Mouse (Mus musculus): ENCODE measurements around the gene Parp6. TPM values are rescaled to one million over a fixed set of nuclear protein-coding genes. Genes with fewer than 3 reads are reported as not detected.

Parp6 gene
- total and polyA plus RNA-seq, 3 experiments = 8.8 to 70.7 (median 25.7) TPM

GRCm38 (mm10) chr9:59696381-59696780, 79.3 kb downstream of the Parp6 start:
- Histone ChIP-seq H3K4me1 (ENCODE audit: insufficient read depth, low read depth, low read length) (no peaks in the 10 kb centered on the region), H3K27me3 (ENCODE audit: insufficient read depth, low read length) (peaks cover 75% of the 10 kb centered on the region), H3K9me3 (replicated peaks) (no peaks in the 10 kb centered on the region), H3K4me3 (ENCODE audit: low read depth, low read length) (no peak overlapping the region), H3K36me3 (replicated peaks) (no peaks in the 10 kb centered on the region)
- no peak for ATAC-seq (ENCODE audit: extremely low read depth, insufficient number of reproducible peaks, low FRiP score, poor library complexity, severe bottlenecking)
- DNase-seq (ENCODE audit: low spot score) = no peak
- TF ChIP-seq CTCF (IDR thresholded peaks at IDR 0.05; ENCODE audit: low read depth, low read length) (no peak), TAL1 (conservative IDR thresholded peaks at IDR 0.05; ENCODE audit: low read depth, low read length) (no peak), GATA1 (IDR thresholded peaks at IDR 0.05; ENCODE audit: borderline replicate concordance, low read length) (no peak), GATA2 (IDR thresholded peaks at IDR 0.05; ENCODE audit: borderline replicate concordance, low read depth, low read length) (no peak), POLR2AphosphoS5 (IDR thresholded peaks at IDR 0.05; ENCODE audit: insufficient replicate concordance, low read depth, low read length) (no peak)

Other genes starting within 250 kb of the Parp6 start
- gene Arih1, start 130.7 kb upstream of the Parp6 start, total RNA-seq (2014; fragmentation: Nextera tagmentation) = 207 and 218 TPM in 2 replicates
- 66.8 and 89.3 TPM in 2 replicates for gene Arih1, start 130.7 kb upstream of the Parp6 start, total RNA-seq (2017)
- 47.5 and 69.3 TPM in 2 replicates for gene Arih1, start 130.7 kb upstream of the Parp6 start, polyA plus RNA-seq (2012)
- gene Hexa, start 77.7 kb upstream of the Parp6 start, total RNA-seq (2014; fragmentation: Nextera tagmentation) = not detected in 2 replicates
- 0.41 and 0.55 TPM in 2 replicates for gene Hexa, start 77.7 kb upstream of the Parp6 start, total RNA-seq (2017)
- 0.04 and 0.06 TPM in 2 replicates for gene Hexa, start 77.7 kb upstream of the Parp6 start, polyA plus RNA-seq (2012)
- gene Tmem202, start 77.4 kb upstream of the Parp6 start, total RNA-seq (2014; fragmentation: Nextera tagmentation) = not detected in 2 replicates
- not detected in 2 replicates for gene Tmem202, start 77.4 kb upstream of the Parp6 start, total RNA-seq (2017)
- gene Tmem202, start 77.4 kb upstream of the Parp6 start, polyA plus RNA-seq (2012) = not detected in 2 replicates
- gene Celf6, start 39.4 kb upstream of the Parp6 start, total RNA-seq (2014; fragmentation: Nextera tagmentation) = not detected in 2 replicates
- not detected in 2 replicates for gene Celf6, start 39.4 kb upstream of the Parp6 start, total RNA-seq (2017)
- not detected in 2 replicates for gene Celf6, start 39.4 kb upstream of the Parp6 start, polyA plus RNA-seq (2012)
- gene Pkm, start 39.1 kb downstream of the Parp6 start, total RNA-seq (2014; fragmentation: Nextera tagmentation) = 434 and 515 TPM in 2 replicates
- gene Pkm, start 39.1 kb downstream of the Parp6 start, total RNA-seq (2017) = 2,044 and 2,381 TPM in 2 replicates
- gene Pkm, start 39.1 kb downstream of the Parp6 start, polyA plus RNA-seq (2012) = 1,891 and 2,295 TPM in 2 replicates
- gene Gramd2, start 62.9 kb downstream of the Parp6 start, total RNA-seq (2014; fragmentation: Nextera tagmentation) = not detected in 2 replicates
- gene Gramd2, start 62.9 kb downstream of the Parp6 start, total RNA-seq (2017) = not detected in 2 replicates
- gene Gramd2, start 62.9 kb downstream of the Parp6 start, polyA plus RNA-seq (2012) = not detected in 2 replicates
- 23.1 and 27.1 TPM in 2 replicates for gene Senp8, start 133.4 kb downstream of the Parp6 start, total RNA-seq (2014; fragmentation: Nextera tagmentation)
- 14.5 and 15.0 TPM in 2 replicates for gene Senp8, start 133.4 kb downstream of the Parp6 start, total RNA-seq (2017)
- 0.33 and 0.43 TPM in 2 replicates for gene Senp8, start 133.4 kb downstream of the Parp6 start, polyA plus RNA-seq (2012)
- 32.2 and 35.7 TPM in 2 replicates for gene Myo9a, start 133.6 kb downstream of the Parp6 start, total RNA-seq (2014; fragmentation: Nextera tagmentation)
- 25.7 and 27.4 TPM in 2 replicates for gene Myo9a, start 133.6 kb downstream of the Parp6 start, total RNA-seq (2017)
- gene Myo9a, start 133.6 kb downstream of the Parp6 start, polyA plus RNA-seq (2012) = 0.67 and 0.82 TPM in 2 replicates